Mouse (Mus musculus): ENCODE data around the gene Kank3.

Kank3 gene

GRCm38 (mm10) chr17:33810334-33811141 lies at the start of gene Kank3:
TSS of gene Kank3 (plus strand) at chr17:33810519.
- peak; percentile 91 for DNase-seq

- no peak for DNase-seq
These were observed 43.9 kb upstream of the Kank3 start for GRCm38 (mm10) chr17:33766389-33766788.

- no peak for DNase-seq
These were observed 38.7 kb upstream of the Kank3 start for GRCm38 (mm10) chr17:33771617-33772016.

- no peak for DNase-seq
These were observed 36.9 kb upstream of the Kank3 start for GRCm38 (mm10) chr17:33773426-33773825.

- no peak for DNase-seq
These were observed 36.3 kb upstream of the Kank3 start for GRCm38 (mm10) chr17:33773871-33774572.

- no peak for DNase-seq
These were observed 35.7 kb upstream of the Kank3 start for GRCm38 (mm10) chr17:33774573-33775155.

- DNase-seq = no peak
These were observed 35.0 kb upstream of the Kank3 start for GRCm38 (mm10) chr17:33775287-33775686.

- DNase-seq = peak; percentile 73
These were observed 30.9 kb upstream of the Kank3 start for GRCm38 (mm10) chr17:33779271-33779966.

GRCm38 (mm10) chr17:33779967-33780295 lies 30.4 kb upstream of the Kank3 start:
- DNase-seq = no peak

GRCm38 (mm10) chr17:33780431-33780830 lies 29.9 kb upstream of the Kank3 start:
- no peak for DNase-seq

GRCm38 (mm10) chr17:33781124-33781977 lies 29.0 kb upstream of the Kank3 start, which contains the start of gene Angptl4:
TSS of gene Angptl4 (minus strand) at chr17:33781830.
- DNase-seq = peak; percentile 51

- no peak for DNase-seq
These were observed 28.3 kb upstream of the Kank3 start for GRCm38 (mm10) chr17:33782067-33782466.

- peak; percentile 26 for DNase-seq
These were observed 26.9 kb upstream of the Kank3 start for GRCm38 (mm10) chr17:33783408-33783807.

GRCm38 (mm10) chr17:33784939-33785338 lies 25.4 kb upstream of the Kank3 start:
- DNase-seq = no peak

GRCm38 (mm10) chr17:33786375-33786774 lies 23.9 kb upstream of the Kank3 start:
- no peak for DNase-seq

- no peak for DNase-seq
These were observed 21.6 kb upstream of the Kank3 start for GRCm38 (mm10) chr17:33788732-33789131.

- no peak for DNase-seq
These were observed 12.0 kb upstream of the Kank3 start for GRCm38 (mm10) chr17:33798306-33798705.

GRCm38 (mm10) chr17:33799277-33799676 lies 11.0 kb upstream of the Kank3 start:
- DNase-seq = no peak

- no peak for DNase-seq
These were observed 8.1 kb upstream of the Kank3 start for GRCm38 (mm10) chr17:33802221-33802620.

GRCm38 (mm10) chr17:33804205-33804604 lies 6.1 kb upstream of the Kank3 start:
- no peak for DNase-seq

- DNase-seq = no peak
These were observed 5.6 kb upstream of the Kank3 start for GRCm38 (mm10) chr17:33804745-33805144.

- DNase-seq = no peak
These were observed 3.0 kb upstream of the Kank3 start for GRCm38 (mm10) chr17:33807181-33807888.
